Mouse (Mus musculus) adrenal gland (tissue): ENCODE measurements around the gene Opa3.

Experiments
- intact Hi-C: fragments of 180-260 bp; cut with DNase I; formaldehyde crosslinking; loops from one replicate; pipeline ENCODE4 v1.15.1; 2025
- microRNA-seq, 2 experiments: library from miRNA; unstranded; fragments of <30 nt; microRNA quantifications; one replicate each; pipeline ENCODE4; 2019

The Opa3 gene

GRCm38 (mm10) chr7:19304501-19305412, 76.6 kb downstream of the Opa3 start:
- intact Hi-C loops = no loop called here

- intact Hi-C loops = no loop called here
These were observed 77.2 kb downstream of the Opa3 start for GRCm38 (mm10) chr7:19305413-19305735.

Small RNA genes within 50 kb of the gene (microRNA-seq; reads per million reads assigned to microRNA genes)
- 481 to 916 reads per million in 2 experiments for gene Mir330
